Mouse (Mus musculus): ENCODE data around the gene Pttg1. TPM values are rescaled to one million over a fixed set of nuclear protein-coding genes. Genes with fewer than 3 reads are reported as not detected.
A peak's percentile ranks its signal among the peaks of the same experiment; 100 is the strongest.

Pttg1 gene
- polyA plus RNA-seq, 1 experiment from 2014 or later: 65.1 TPM

DNA sequence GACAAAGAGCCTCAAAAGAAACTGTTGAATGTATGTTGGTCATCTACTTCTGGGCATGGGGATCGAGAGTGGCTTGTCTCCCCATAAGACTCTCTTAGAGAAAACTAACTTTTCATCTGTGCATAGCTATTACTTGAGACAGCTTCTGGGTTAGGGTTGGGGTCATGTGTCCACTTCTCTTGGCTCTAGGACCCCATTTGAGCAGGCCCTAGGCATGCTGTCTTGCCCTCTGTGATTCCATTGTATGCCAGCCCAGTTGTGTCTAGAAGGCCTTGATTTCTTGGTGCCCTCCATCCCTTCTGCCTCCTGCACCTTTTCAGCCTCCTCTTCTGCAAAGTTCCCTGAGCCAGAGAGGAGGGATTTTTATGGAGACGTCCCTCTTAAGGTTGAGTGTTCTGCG lies 54.2 kb downstream of the Pttg1 start:
- Histone ChIP-seq H3K27me3 (ENCODE audit: control insufficient read depth, insufficient read depth, low read length) (no peaks in the 10 kb centered on the region), H3K36me3 (ENCODE audit: control insufficient read depth, insufficient read depth, low read length) (no peaks in the 10 kb centered on the region), H3K4me1 (ENCODE audit: control insufficient read depth, insufficient read depth, low read length) (no peaks in the 10 kb centered on the region), H3K4me3 (replicated peaks; ENCODE audit: low read length) (no peak overlapping the region), H3K9me3 (replicated peaks; ENCODE audit: control insufficient read depth, low read length) (no peaks in the 10 kb centered on the region), H3K4me2 (ENCODE audit: low read depth, low read length) (no peak overlapping the region), H3K9ac (ENCODE audit: low read length) (no peak overlapping the region), H3K27ac (ENCODE audit: low read length) (no peak overlapping the region)
- no peak for ATAC-seq (ENCODE audit: insufficient read depth, low FRiP score)
- WGBS: 87% methylated on average over 3 of the region's 3 CpGs

MicroRNA genes within 50 kb of the gene (microRNA counts, 519-probe panel; counts per million panel counts)
- microRNA mmu-miR-146a: 3,047 counts per million, percentile 70 among the panel's probes with 10 or more counts

Small RNA genes within 50 kb of the gene (microRNA-seq; reads per million reads assigned to microRNA genes)
- 142 reads per million, percentile 59 among the genes with 10 or more reads in this experiment for gene Mir146

Other genes with a start within 250 kb of the Pttg1 start
- 47.0 and 51.1 TPM in 2 replicates for gene Slu7, start 7.5 kb upstream of the Pttg1 start, polyA plus RNA-seq (2015; fragmentation: Nextera tagmentation; extraction: Ambion mirVana)
- gene C1qtnf2, start 48.0 kb upstream of the Pttg1 start, polyA plus RNA-seq (2015; fragmentation: Nextera tagmentation; extraction: Ambion mirVana): 13.8 TPM in 2 replicates
- gene Ccnjl, start 102.5 kb upstream of the Pttg1 start, polyA plus RNA-seq (2015; fragmentation: Nextera tagmentation; extraction: Ambion mirVana): 9.9 and 11.0 TPM in 2 replicates
- gene 4933415A04Rik, start 160.8 kb upstream of the Pttg1 start, polyA plus RNA-seq (2015; fragmentation: Nextera tagmentation; extraction: Ambion mirVana): 3.4 and 3.5 TPM in 2 replicates
- 3.1 and 3.2 TPM in 2 replicates for gene Fabp6, start 175.3 kb upstream of the Pttg1 start, polyA plus RNA-seq (2015; fragmentation: Nextera tagmentation; extraction: Ambion mirVana)

Measured in stomach, embryonic 16.5 days (tissue).